Mouse (Mus musculus) thymus, adult 2 months (tissue): ENCODE results near the gene 4930578C19Rik. TPM values are rescaled to one million over a fixed set of nuclear protein-coding genes. Genes with fewer than 3 reads are reported as not detected.
"Not testable (repeated sequence)": the region's sequence is repeated elsewhere in the genome, so short reads cannot be mapped to it uniquely, and the experiment has no call there.

ENCODE experiments used
- DNase-seq: peaks from one replicate; pipeline ENCODE4 v3.0.0; 2021
- H3K27ac ChIP-seq: fragments of 200-500 bp; 2 replicates; pipeline ENCODE4 v1.5.1; 2012; ENCODE audit warnings: low read length, control low read depth; ENCODE audit not compliant: control insufficient read depth, insufficient read depth
- H3K27me3 ChIP-seq: fragments of 200-500 bp; 2 replicates; pipeline ENCODE4 v1.6.1; 2012; ENCODE audit warnings: mild to moderate bottlenecking, low read length, moderate library complexity, mixed read lengths; ENCODE audit not compliant: control insufficient read depth, insufficient read depth
- H3K36me3 ChIP-seq: fragments of 200-500 bp; 2 replicates; pipeline ENCODE4 v1.6.1; 2012; ENCODE audit warnings: mild to moderate bottlenecking, low read length, moderate library complexity; ENCODE audit not compliant: control insufficient read depth, insufficient read depth
- H3K4me1 ChIP-seq: fragments of 200-500 bp; replicated peaks from 2 replicates; pipeline ENCODE4 v1.6.1; 2012; ENCODE audit warnings: low read length; ENCODE audit not compliant: control insufficient read depth, insufficient read depth
- H3K4me3 ChIP-seq: fragments of 200-500 bp; 2 replicates; pipeline ENCODE4 v1.5.1; 2012; ENCODE audit warnings: mild to moderate bottlenecking, low read length, control low read depth, moderate library complexity; ENCODE audit not compliant: control insufficient read depth, insufficient read depth
- CTCF ChIP-seq: fragments of 200-500 bp; IDR thresholded peaks from 2 replicates; pipeline ENCODE4 v1.5.1; 2012; ENCODE audit warnings: mild to moderate bottlenecking, control low read depth, low read length, moderate library complexity, borderline replicate concordance; ENCODE audit not compliant: control insufficient read depth, poor library complexity, insufficient read depth; ENCODE audit errors: extremely low read depth
- POLR2A ChIP-seq: fragments of 200-500 bp; IDR thresholded peaks from 2 replicates; pipeline ENCODE4 v1.6.1; 2012; ENCODE audit warnings: mild to moderate bottlenecking, low read length, control low read depth, moderate library complexity; ENCODE audit not compliant: control insufficient read depth, poor library complexity, insufficient read depth; ENCODE audit errors: extremely low read depth
- WGBS: fragments of 180-500 bp; shearing (Covaris S2); methylation state at CpG from one replicate; pipeline ENCODE4 v1.1.7; 2018; 5-methylcytosine and 5-hydroxymethylcytosine counted together
- polyA plus RNA-seq: library from polyadenylated mRNA; depleted of rRNA; stranded (reverse); fragments of >200 nt; gene quantifications from 2 replicates; pipeline ENCODE4 v1.2.3, GENCODE M21; 2012

The 4930578C19Rik gene
- polyA plus RNA-seq, 1 experiment: 1.1 TPM

GRCm38 (mm10) chrX:18420161-18420784 is 40.9 kb downstream of the 4930578C19Rik start:
- no peak for DNase-seq
- H3K4me3 ChIP-seq: no peak overlapping the region
- no peaks in the 10 kb centered on the region for H3K27me3 ChIP-seq
- no peaks in the 10 kb centered on the region for H3K36me3 ChIP-seq
- no peaks in the 10 kb centered on the region for H3K4me1 ChIP-seq
- WGBS: 95% methylated on average over 4 of the region's 4 CpGs
- H3K27ac ChIP-seq: no peak overlapping the region
- no peak for TF ChIP-seq CTCF
- TF ChIP-seq POLR2A: no peak

- H3K4me3 ChIP-seq: no peak overlapping the region
- WGBS: 59% methylated on average over 1 of the region's 1 CpGs
- no peaks in the 10 kb centered on the region for H3K36me3 ChIP-seq
- H3K4me1 ChIP-seq: no peaks in the 10 kb centered on the region
- TF ChIP-seq POLR2A: no peak
- DNase-seq: no peak
- no peak overlapping the region for H3K27ac ChIP-seq
- no peaks in the 10 kb centered on the region for H3K27me3 ChIP-seq
Observed at GRCm38 (mm10) chrX:18418977-18419376, 42.2 kb downstream of the 4930578C19Rik start.

GRCm38 (mm10) chrX:18414560-18414959 is 46.6 kb downstream of the 4930578C19Rik start:
- no peaks in the 10 kb centered on the region for H3K27me3 ChIP-seq
- no peak for TF ChIP-seq CTCF
- TF ChIP-seq POLR2A: no peak
- no peak overlapping the region for H3K27ac ChIP-seq
- H3K4me1 ChIP-seq: no peaks in the 10 kb centered on the region
- no peaks in the 10 kb centered on the region for H3K36me3 ChIP-seq
- no peak for DNase-seq
- no peak overlapping the region for H3K4me3 ChIP-seq
- 98% methylated on average over 2 of the region's 2 CpGs for WGBS

GRCm38 (mm10) chrX:18411071-18411840 is 49.9 kb downstream of the 4930578C19Rik start:
- no peak overlapping the region for H3K27ac ChIP-seq
- DNase-seq: no peak
- no peak for TF ChIP-seq POLR2A
- TF ChIP-seq CTCF: no peak
- no peak overlapping the region for H3K4me3 ChIP-seq
- no peaks in the 10 kb centered on the region for H3K4me1 ChIP-seq
- no peaks in the 10 kb centered on the region for H3K36me3 ChIP-seq
- no peaks in the 10 kb centered on the region for H3K27me3 ChIP-seq
- WGBS: 93% methylated on average over 9 of the region's 10 CpGs

GRCm38 (mm10) chrX:18409598-18409997 is 51.6 kb downstream of the 4930578C19Rik start:
- TF ChIP-seq POLR2A (no peak), CTCF (no peak)
- WGBS: 65% methylated on average over 2 of the region's 2 CpGs

GRCm38 (mm10) chrX:18402296-18402695 is 58.9 kb downstream of the 4930578C19Rik start:
- H3K4me1 ChIP-seq: no peaks in the 10 kb centered on the region
- DNase-seq: no peak
- 66% methylated on average over 10 of the region's 10 CpGs for WGBS
- H3K27me3 ChIP-seq: no peaks in the 10 kb centered on the region
- H3K36me3 ChIP-seq: no peaks in the 10 kb centered on the region
- TF ChIP-seq POLR2A (no peak), CTCF (no peak)
- H3K4me3 ChIP-seq: no peak overlapping the region
- no peak overlapping the region for H3K27ac ChIP-seq

More at GRCm38 (mm10) chrX:18409598-18409997, 51.6 kb downstream of the 4930578C19Rik start:
- Histone ChIP-seq H3K27me3 (no peaks in the 10 kb centered on the region), H3K36me3 (no peaks in the 10 kb centered on the region), H3K4me1 (no peaks in the 10 kb centered on the region), H3K4me3 (no peak overlapping the region), H3K27ac (no peak overlapping the region)
- DNase-seq: no peak

- Histone ChIP-seq H3K4me3 (no peak overlapping the region), H3K4me1 (no peaks in the 10 kb centered on the region), H3K36me3 (no peaks in the 10 kb centered on the region), H3K27ac (no peak overlapping the region), H3K27me3 (no peaks in the 10 kb centered on the region)
- TF ChIP-seq POLR2A (no peak), CTCF (no peak)
- no peak for DNase-seq
- 98% methylated on average over 2 of the region's 2 CpGs for WGBS
Observed at GRCm38 (mm10) chrX:18396700-18397099, 64.5 kb downstream of the 4930578C19Rik start.

GRCm38 (mm10) chrX:18384181-18384580 is 77.0 kb downstream of the 4930578C19Rik start:
- not testable (repeated sequence) for H3K4me1 ChIP-seq, H3K4me3 ChIP-seq, H3K27me3 ChIP-seq, H3K27ac ChIP-seq, DNase-seq, H3K36me3 ChIP-seq
- WGBS: 86% methylated on average over 5 of the region's 5 CpGs
